Mouse (Mus musculus) brain, embryonic 14.5 days (tissue): ENCODE data around the gene Prss35. TPM values are rescaled to one million over a fixed set of nuclear protein-coding genes. Genes with fewer than 3 reads are reported as not detected.

Source experiments
- DNase-seq: peaks from one replicate; pipeline ENCODE4 v3.0.0-alpha.2; 2011; ENCODE audit warnings: low read depth
- CTCF ChIP-seq: fragments of 200-500 bp; IDR thresholded peaks from 2 replicates; pipeline ENCODE4 v1.5.1; 2012; ENCODE audit warnings: inconsistent platforms, mild to moderate bottlenecking, moderate library complexity, borderline replicate concordance; ENCODE audit not compliant: insufficient read depth, insufficient read length; ENCODE audit errors: extremely low read depth
- POLR2A ChIP-seq: fragments of 200-500 bp; IDR thresholded peaks from 2 replicates; pipeline ENCODE4 v1.6.1; 2012; ENCODE audit warnings: mild to moderate bottlenecking, inconsistent platforms, borderline replicate concordance; ENCODE audit not compliant: poor library complexity, insufficient read depth, insufficient read length, severe bottlenecking; ENCODE audit errors: extremely low read depth
- polyA plus RNA-seq: library from polyadenylated mRNA; depleted of rRNA; stranded (reverse); fragments of >200 nt; gene quantifications from 2 replicates; pipeline ENCODE4 v1.2.3, GENCODE M21; 2012; rRNA removed

The Prss35 gene
- polyA plus RNA-seq, 1 experiment: 3.4 TPM

- TF ChIP-seq CTCF: no peak
- TF ChIP-seq POLR2A: no peak
- DNase-seq: peak; percentile 43
Measured at GRCm38 (mm10) chr9:86777309-86777708, 33.9 kb downstream of the Prss35 start.

- TF ChIP-seq CTCF: no peak
- no peak for TF ChIP-seq POLR2A
- DNase-seq: no peak
Measured at GRCm38 (mm10) chr9:86778212-86778611, 34.8 kb downstream of the Prss35 start.

- no peak for DNase-seq
- TF ChIP-seq CTCF (no peak), POLR2A (no peak)
Measured at GRCm38 (mm10) chr9:86781426-86781825, 38.0 kb downstream of the Prss35 start.

- no peak for DNase-seq
- TF ChIP-seq POLR2A: no peak
- TF ChIP-seq CTCF: no peak
Measured at GRCm38 (mm10) chr9:86782836-86783235, 39.4 kb downstream of the Prss35 start.

GRCm38 (mm10) chr9:86789186-86789585 is 45.7 kb downstream of the Prss35 start:
- TF ChIP-seq POLR2A (no peak), CTCF (no peak)
- DNase-seq: peak; percentile 24

- DNase-seq: no peak
Measured at GRCm38 (mm10) chr9:86791927-86792326, 48.5 kb downstream of the Prss35 start.

GRCm38 (mm10) chr9:86795236-86795635 is 51.8 kb downstream of the Prss35 start:
- TF ChIP-seq POLR2A (no peak), CTCF (no peak)
- no peak for DNase-seq

More at GRCm38 (mm10) chr9:86791927-86792326, 48.5 kb downstream of the Prss35 start:
- TF ChIP-seq POLR2A (no peak), CTCF (no peak)

- no peak for DNase-seq
- no peak for TF ChIP-seq POLR2A
- TF ChIP-seq CTCF: no peak
Measured at GRCm38 (mm10) chr9:86797553-86797952, 54.1 kb downstream of the Prss35 start.

- no peak for DNase-seq
- TF ChIP-seq POLR2A (no peak), CTCF (no peak)
Measured at GRCm38 (mm10) chr9:86798129-86798528, 54.7 kb downstream of the Prss35 start.

GRCm38 (mm10) chr9:86798686-86799085 is 55.2 kb downstream of the Prss35 start:
- DNase-seq: no peak
- TF ChIP-seq CTCF (no peak), POLR2A (no peak)

- TF ChIP-seq CTCF (no peak), POLR2A (no peak)
- no peak for DNase-seq
Measured at GRCm38 (mm10) chr9:86799099-86799498, 55.6 kb downstream of the Prss35 start.

GRCm38 (mm10) chr9:86800600-86801163 is 57.2 kb downstream of the Prss35 start:
- TF ChIP-seq CTCF (peak; percentile 58; the same call in 1 of the 2 replicates), POLR2A (no peak)
- DNase-seq: peak; percentile 60

Other genes with a start within 250 kb of the Prss35 start
- 17.9 and 18.2 TPM in 2 replicates for gene Pgm3, start 171.8 kb upstream of the Prss35 start, polyA plus RNA-seq
- gene Rwdd2a, start 171.7 kb upstream of the Prss35 start, polyA plus RNA-seq: 5.5 and 6.5 TPM in 2 replicates
- 13.1 and 26.8 TPM in 2 replicates for gene Me1, start 47.7 kb upstream of the Prss35 start, polyA plus RNA-seq
- gene Snap91, start 137.0 kb downstream of the Prss35 start, polyA plus RNA-seq: 116 and 131 TPM in 2 replicates